Mouse (Mus musculus): ENCODE data around the gene Cd2.

Gene Cd2

GRCm38 (mm10) chr3:101287911-101288311 is at the start of gene Cd2:
TSS of gene Cd2 (minus strand) at chr3:101287939.
- DNase-seq = no peak

- DNase-seq = no peak
These were observed 40.9 kb upstream of the Cd2 start for GRCm38 (mm10) chr3:101328617-101329016.

GRCm38 (mm10) chr3:101327248-101327647 is 39.5 kb upstream of the Cd2 start:
- no peak for DNase-seq

GRCm38 (mm10) chr3:101322437-101322836 is 34.7 kb upstream of the Cd2 start:
- no peak for DNase-seq

- DNase-seq = no peak
These were observed 33.1 kb upstream of the Cd2 start for GRCm38 (mm10) chr3:101320874-101321273.

- no peak for DNase-seq
These were observed 30.9 kb upstream of the Cd2 start for GRCm38 (mm10) chr3:101318516-101319170.

- no peak for DNase-seq
These were observed 30.4 kb upstream of the Cd2 start for GRCm38 (mm10) chr3:101318115-101318514.

- no peak for DNase-seq
These were observed 27.2 kb upstream of the Cd2 start for GRCm38 (mm10) chr3:101314954-101315353.

GRCm38 (mm10) chr3:101313266-101314051 is 25.7 kb upstream of the Cd2 start:
- no peak for DNase-seq

- no peak for DNase-seq
These were observed 23.2 kb upstream of the Cd2 start for GRCm38 (mm10) chr3:101310977-101311376.

GRCm38 (mm10) chr3:101309626-101310025 is 21.9 kb upstream of the Cd2 start:
- DNase-seq = no peak

- DNase-seq = no peak
These were observed 18.4 kb upstream of the Cd2 start for GRCm38 (mm10) chr3:101306090-101306489.

GRCm38 (mm10) chr3:101305046-101305445 is 17.3 kb upstream of the Cd2 start:
- DNase-seq = no peak

- DNase-seq = peak in 1 of 2 experiments; percentile 17
These were observed 16.4 kb upstream of the Cd2 start for GRCm38 (mm10) chr3:101304156-101304555.

GRCm38 (mm10) chr3:101300271-101301071 is 12.7 kb upstream of the Cd2 start:
- peak in 1 of 2 experiments; percentile 32 for DNase-seq

- DNase-seq = no peak
These were observed 11.9 kb upstream of the Cd2 start for GRCm38 (mm10) chr3:101299591-101299990.

- DNase-seq = peak in 1 of 2 experiments; percentile 10
These were observed 9.5 kb upstream of the Cd2 start for GRCm38 (mm10) chr3:101297221-101297620.

GRCm38 (mm10) chr3:101295931-101296820 is 8.4 kb upstream of the Cd2 start:
- peak in 1 of 2 experiments; percentile 13 for DNase-seq

- DNase-seq = peak; percentile 77 to 94
These were observed 7.7 kb upstream of the Cd2 start for GRCm38 (mm10) chr3:101295366-101295867.

GRCm38 (mm10) chr3:101294487-101295365 is 7.0 kb upstream of the Cd2 start:
- no peak for DNase-seq

GRCm38 (mm10) chr3:101293571-101294135 is 5.9 kb upstream of the Cd2 start:
- no peak for DNase-seq
